28 mouse cellular contexts compared by ENCODE assay signal in the genomic region with DNA sequence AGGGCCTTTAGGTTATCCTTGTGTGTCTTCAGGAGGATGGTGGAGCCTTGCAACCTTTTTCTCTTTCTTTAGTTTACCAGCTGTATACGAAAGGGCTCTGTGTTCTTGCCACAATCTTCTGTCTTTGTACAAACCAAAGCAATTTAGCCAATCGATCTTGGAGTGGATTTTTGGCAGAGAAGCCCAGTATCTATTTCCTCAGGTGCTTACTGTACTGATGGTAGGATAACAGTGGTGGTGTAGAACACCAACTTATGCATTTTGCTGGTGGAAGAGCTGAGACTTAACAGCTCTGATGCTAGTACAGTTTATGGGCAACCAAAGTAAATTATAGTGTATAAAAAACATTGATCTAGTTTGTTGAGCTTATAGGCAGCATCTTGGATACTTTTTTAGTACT.
"Had no signal": no experiment of that assay in that cellular context is flagged by ENCODE, and none has a peak within 500 bp of the region (broad histone marks: within the 10 kb centered on the region; RNA-seq: fewer than 3 reads in every experiment).

No protein-coding gene starts in this region.

- H3K4me3 ChIP-seq: embryonic facial prominence, embryonic 10.5 days; embryonic facial prominence, embryonic 12.5 days; embryonic facial prominence, embryonic 13.5 days; embryonic facial prominence, embryonic 15.5 days; erythroblast, embryonic 14.5 days; forebrain, embryonic 10.5 days; forebrain, embryonic 12.5 days; forebrain, embryonic 13.5 days; gastrocnemius, adult 2 months; heart, adult 2 months; heart, embryonic 10.5 days had no signal

- H3K36me3 ChIP-seq: embryonic facial prominence, embryonic 10.5 days; embryonic facial prominence, embryonic 12.5 days; embryonic facial prominence, embryonic 13.5 days; embryonic facial prominence, embryonic 15.5 days; forebrain, embryonic 10.5 days; forebrain, embryonic 12.5 days; heart, embryonic 10.5 days had no signal

- H3K9ac ChIP-seq: embryonic facial prominence, embryonic 12.5 days; embryonic facial prominence, embryonic 13.5 days; embryonic facial prominence, embryonic 15.5 days; forebrain, embryonic 12.5 days; forebrain, embryonic 13.5 days; forebrain, postnatal 0 days had no signal

- H3K27me3 ChIP-seq: embryonic facial prominence, embryonic 12.5 days; embryonic facial prominence, embryonic 13.5 days; embryonic facial prominence, embryonic 15.5 days; forebrain, embryonic 12.5 days; forebrain, embryonic 13.5 days had no signal

- H3K9me3 ChIP-seq: embryonic facial prominence, embryonic 10.5 days; embryonic facial prominence, embryonic 12.5 days; embryonic facial prominence, embryonic 13.5 days; embryonic facial prominence, embryonic 15.5 days; forebrain, embryonic 10.5 days; forebrain, embryonic 12.5 days; forebrain, embryonic 13.5 days; heart, embryonic 10.5 days had no signal

- H3K4me2 ChIP-seq: embryonic facial prominence, embryonic 12.5 days; embryonic facial prominence, embryonic 13.5 days; embryonic facial prominence, embryonic 15.5 days; forebrain, embryonic 12.5 days; forebrain, embryonic 13.5 days had no signal

- H3K4me1 ChIP-seq: embryonic facial prominence, embryonic 10.5 days; embryonic facial prominence, embryonic 12.5 days; embryonic facial prominence, embryonic 13.5 days; embryonic facial prominence, embryonic 15.5 days; forebrain, embryonic 10.5 days; forebrain, embryonic 12.5 days; heart, embryonic 10.5 days had no signal

- ATAC-seq: forebrain, embryonic 13.5 days; forebrain, embryonic 14.5 days; forebrain, embryonic 16.5 days; forebrain, postnatal 0 days had no signal

- H3K27ac ChIP-seq: embryonic facial prominence, embryonic 10.5 days; embryonic facial prominence, embryonic 12.5 days; embryonic facial prominence, embryonic 13.5 days; embryonic facial prominence, embryonic 15.5 days; forebrain, embryonic 10.5 days; forebrain, embryonic 12.5 days; forebrain, embryonic 13.5 days; gastrocnemius, adult 2 months; heart, adult 2 months; heart, embryonic 10.5 days had no signal

- DNase-seq: cerebellum, adult 2 months; cerebellum, adult 8-10 months; cerebellum, adult 9-10 months; cerebellum, adult 9-11 months; cerebellum, postnatal 10 days; cerebellum, postnatal 14 days; cerebellum, postnatal 36 days; embryo, embryonic 11 days; forebrain, postnatal 0 days; gastrocnemius, adult 2 months; gastrocnemius, postnatal 10 days; gastrocnemius, postnatal 14 days; gastrocnemius, postnatal 25 days; gastrocnemius, postnatal 36 days; heart, adult 11 months; heart, adult 18-20 months; heart, adult 2 months had no signal
